Mouse (Mus musculus) liver, embryonic 14.5 days (tissue): ENCODE data around the gene Rhox7a.

Experiments
- CTCF ChIP-seq: IDR thresholded peaks from 2 replicates; pipeline ENCODE4 v1.5.1; 2016; ENCODE audit warnings: antibody characterized with exemption, low read depth, control low read depth
- EP300 ChIP-seq: IDR thresholded peaks from 2 replicates; pipeline ENCODE4 v1.6.1; 2016; ENCODE audit warnings: antibody characterized with exemption, low read depth

- no peak for TF ChIP-seq CTCF
- no peak for TF ChIP-seq EP300
These were observed 22.1 kb upstream of the Rhox7a start for GRCm38 (mm10) chrX:37809396-37809795.
